Mouse (Mus musculus) cerebellum, adult 2 months (tissue): ENCODE data around the gene Pcyt2. TPM values are rescaled to one million over a fixed set of nuclear protein-coding genes. Genes with fewer than 3 reads are reported as not detected.

Experiments used
- DNase-seq, 2 experiments: peaks; one replicate each; pipeline ENCODE4 v3.0.0; 2021
- H3K27ac ChIP-seq: fragments of 200-500 bp; 2 replicates; pipeline ENCODE4 v1.5.1; 2012; ENCODE audit warnings: low read length, control low read depth, inconsistent platforms; ENCODE audit not compliant: insufficient read depth
- H3K27me3 ChIP-seq: fragments of 200-500 bp; 2 replicates; pipeline ENCODE4 v1.6.1; 2012; ENCODE audit warnings: inconsistent platforms, mild to moderate bottlenecking, low read length, moderate library complexity; ENCODE audit not compliant: control insufficient read depth, insufficient read depth
- H3K4me1 ChIP-seq: fragments of 200-500 bp; 2 replicates; pipeline ENCODE4 v1.6.1; 2011; ENCODE audit warnings: low read length; ENCODE audit not compliant: control insufficient read depth, insufficient read depth
- H3K4me3 ChIP-seq: fragments of 200-500 bp; replicated peaks from 2 replicates; pipeline ENCODE3; 2011; ENCODE audit warnings: mild to moderate bottlenecking, low read depth, low read length, control low read depth; ENCODE audit not compliant: insufficient read depth
- CTCF ChIP-seq: fragments of 200-500 bp; IDR thresholded peaks from 2 replicates; pipeline ENCODE4 v1.5.1; 2011; ENCODE audit warnings: low read depth, mild to moderate bottlenecking, control low read depth, low read length, moderate library complexity, borderline replicate concordance; ENCODE audit not compliant: insufficient read depth
- POLR2A ChIP-seq: fragments of 200-500 bp; IDR thresholded peaks from 2 replicates; pipeline ENCODE4 v1.6.1; 2011; ENCODE audit warnings: low read length, control low read depth, borderline replicate concordance; ENCODE audit not compliant: insufficient read depth
- WGBS: fragments of 180-500 bp; shearing (Covaris S2); methylation state at CpG from one replicate; pipeline ENCODE4 v1.1.7; 2018; 5-methylcytosine and 5-hydroxymethylcytosine counted together
- polyA plus RNA-seq: library from polyadenylated mRNA; depleted of rRNA; stranded (reverse); fragments of >200 nt; gene quantifications from 2 replicates; pipeline ENCODE4 v1.2.3, GENCODE M21; 2012

The Pcyt2 gene
- polyA plus RNA-seq, 1 experiment: 403 TPM

DNA sequence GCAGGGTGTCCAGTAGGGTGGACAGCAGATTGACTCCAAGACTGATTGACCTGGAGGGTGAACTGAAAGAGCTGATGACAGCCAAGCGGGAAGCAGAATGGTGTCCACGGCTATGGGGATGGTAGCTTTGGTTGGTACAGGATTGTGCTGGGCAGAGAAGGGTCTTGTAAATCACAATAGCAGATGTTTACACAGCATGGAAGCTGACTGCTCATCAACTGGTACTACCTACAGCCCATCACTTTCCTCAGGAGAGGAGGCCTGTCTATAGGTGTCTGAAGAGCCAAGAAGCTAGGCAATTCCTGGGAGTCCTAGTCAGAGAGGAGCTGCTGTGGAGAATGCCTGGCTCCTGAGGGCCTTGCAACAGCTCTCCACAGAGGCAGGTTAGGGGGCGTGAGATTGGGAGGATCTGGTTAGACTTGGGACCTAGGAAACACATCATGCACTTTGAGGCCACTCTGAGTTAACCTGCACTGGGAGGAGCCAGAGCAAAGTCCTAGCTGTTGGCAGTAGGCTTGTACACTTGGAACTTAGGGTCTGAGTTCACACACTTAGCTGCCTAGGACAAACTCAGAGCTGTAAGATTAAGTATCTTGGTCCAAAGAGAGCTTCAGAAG is 41.3 kb downstream of the Pcyt2 start:
- Histone ChIP-seq H3K4me1 (peaks cover 13% of the 10 kb centered on the region), H3K27me3 (no peaks in the 10 kb centered on the region), H3K27ac (no peak overlapping the region), H3K4me3 (no peak overlapping the region)
- WGBS: 71% methylated on average over 3 of the region's 3 CpGs
- DNase-seq: no peak
- no peak for TF ChIP-seq CTCF
- TF ChIP-seq POLR2A: no peak

DNA sequence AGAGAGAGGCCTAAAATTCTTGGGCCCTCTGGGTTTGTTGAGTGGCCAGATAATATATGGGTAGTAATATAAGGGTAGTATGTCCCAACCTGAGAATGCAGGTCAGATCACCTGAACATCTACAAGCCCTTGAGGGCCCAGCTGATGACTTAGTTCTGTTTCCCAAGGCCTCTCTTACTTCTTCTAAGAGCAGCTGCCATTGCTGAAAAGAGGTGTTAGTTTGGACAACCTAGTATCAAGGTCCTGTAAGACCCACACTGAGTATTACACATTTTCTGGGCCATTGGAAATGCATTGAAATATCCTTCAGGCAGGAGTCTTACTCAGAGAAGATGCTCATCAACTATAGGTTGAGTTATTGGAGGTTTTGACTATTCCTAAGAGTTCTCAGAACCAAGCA is 41.8 kb downstream of the Pcyt2 start:
- Histone ChIP-seq H3K27me3 (no peaks in the 10 kb centered on the region), H3K4me3 (no peak overlapping the region), H3K27ac (no peak overlapping the region), H3K4me1 (peaks cover 13% of the 10 kb centered on the region)
- DNase-seq: no peak
- TF ChIP-seq CTCF (no peak), POLR2A (no peak)

DNA sequence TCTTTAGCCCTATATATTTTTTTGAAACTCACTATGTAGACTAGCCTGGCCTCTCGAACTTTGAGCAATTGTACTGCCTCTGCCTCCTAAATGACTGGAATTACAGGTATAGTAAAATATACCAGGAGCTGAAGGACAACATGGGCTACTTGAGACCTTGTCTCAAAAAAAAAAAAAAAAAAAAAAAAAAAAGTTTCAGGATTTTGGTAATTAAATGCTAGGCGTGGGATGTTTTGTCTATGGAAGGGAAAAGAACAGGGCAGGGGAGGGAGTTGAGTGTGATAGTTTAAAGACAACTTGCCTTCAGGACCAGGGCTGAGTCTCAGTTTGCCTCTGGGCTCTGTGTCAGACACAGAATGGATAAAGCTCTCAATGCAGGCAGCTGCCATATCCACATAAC is 42.7 kb downstream of the Pcyt2 start:
- DNase-seq: no peak
- H3K4me1 ChIP-seq: peaks cover 10% of the 10 kb centered on the region
- H3K27ac ChIP-seq: no peak overlapping the region
- TF ChIP-seq CTCF: no peak
- TF ChIP-seq POLR2A: no peak
- no peaks in the 10 kb centered on the region for H3K27me3 ChIP-seq
- 80% methylated on average over 2 of the region's 2 CpGs for WGBS
- no peak overlapping the region for H3K4me3 ChIP-seq

DNA sequence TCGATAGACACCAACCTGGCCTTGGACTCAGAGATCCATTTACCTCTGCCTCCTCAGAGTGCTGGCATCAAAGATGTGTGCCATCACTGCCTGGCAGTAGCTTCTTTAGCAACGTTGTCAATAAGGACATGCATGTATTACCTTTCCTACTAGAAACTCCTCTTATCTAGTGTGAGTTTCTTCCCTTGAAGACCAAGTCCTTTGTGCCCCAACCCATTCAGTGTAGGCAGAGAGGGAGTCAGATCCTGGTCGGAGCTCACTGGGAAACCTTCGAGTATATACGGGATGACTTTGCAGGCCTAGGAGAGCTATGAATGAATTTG is 43.5 kb downstream of the Pcyt2 start:
- peaks cover 2% of the 10 kb centered on the region; the same call in 1 of the 2 replicates for H3K4me1 ChIP-seq
- WGBS: 31% methylated on average over 5 of the region's 5 CpGs
- no peaks in the 10 kb centered on the region for H3K27me3 ChIP-seq
- TF ChIP-seq CTCF (no peak), POLR2A (no peak)
- no peak overlapping the region for H3K27ac ChIP-seq
- no peak for DNase-seq
- no peak overlapping the region for H3K4me3 ChIP-seq

- WGBS: 0% methylated on average over 23 of the region's 23 CpGs
- DNase-seq: no peak
- peak overlapping the region; percentile 78 for H3K27ac ChIP-seq
- no peaks in the 10 kb centered on the region for H3K4me1 ChIP-seq
- peak overlapping the region; percentile 86 for H3K4me3 ChIP-seq
- no peak for TF ChIP-seq POLR2A
- no peak for TF ChIP-seq CTCF
- H3K27me3 ChIP-seq: no peaks in the 10 kb centered on the region
Measured at GRCm38 (mm10) chr11:120573585-120574277, 44.0 kb downstream of the Pcyt2 start.

DNA sequence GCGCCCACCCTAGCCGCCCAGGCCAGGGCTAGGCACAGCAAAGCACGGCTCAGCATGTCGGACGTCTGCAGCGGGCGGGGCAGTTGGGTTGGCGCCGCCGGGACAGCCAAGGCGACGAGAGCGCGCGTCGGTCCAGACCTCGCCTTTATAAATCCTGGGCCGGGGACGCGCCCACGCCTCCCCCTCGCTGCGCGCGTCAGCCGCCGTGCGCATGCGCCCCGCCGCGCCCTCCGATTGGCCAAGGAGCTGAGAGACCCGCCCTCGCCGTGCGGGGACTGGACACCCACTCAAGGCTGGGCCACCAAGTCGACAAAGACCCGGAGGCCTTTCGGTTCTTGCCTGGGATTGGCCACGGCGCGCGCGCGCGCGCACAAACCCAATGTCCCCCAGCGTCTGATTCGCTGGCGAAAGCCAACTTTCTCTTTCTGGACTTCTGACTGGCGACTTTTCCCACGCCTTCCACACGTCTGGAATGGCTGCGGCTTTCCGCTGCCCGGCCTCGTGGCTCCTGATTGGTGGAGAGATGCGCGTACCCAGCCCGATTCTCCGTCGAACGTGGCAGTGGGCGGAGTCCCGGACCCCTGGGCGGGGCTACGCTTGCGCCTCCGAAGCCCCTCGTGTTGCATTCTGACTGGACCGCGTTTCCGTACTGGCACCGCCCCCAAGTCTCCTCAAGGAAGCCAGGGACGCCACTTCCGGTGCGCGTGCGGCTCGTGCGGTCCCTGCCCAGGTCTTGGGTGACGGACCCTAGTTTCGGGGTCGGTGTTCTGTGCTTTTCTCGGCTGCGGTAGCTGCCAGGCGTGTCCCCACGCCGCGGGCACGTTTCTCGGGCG is 44.8 kb downstream of the Pcyt2 start, which contains the start of gene P4hb:
P4hb (minus strand) TSS at position 502 of the 833 bp plus-strand sequence.
- Histone ChIP-seq H3K4me1 (no peaks in the 10 kb centered on the region), H3K27me3 (no peaks in the 10 kb centered on the region), H3K4me3 (peak within 1 kb of the TSS; percentile 92), H3K27ac (peak within 1 kb of the TSS; percentile 78)
- peak; percentile 100 for DNase-seq
- WGBS: under 1% methylated on average over 94 of the region's 94 CpGs
- peak; percentile 97 for TF ChIP-seq POLR2A
- TF ChIP-seq CTCF: no peak

DNA sequence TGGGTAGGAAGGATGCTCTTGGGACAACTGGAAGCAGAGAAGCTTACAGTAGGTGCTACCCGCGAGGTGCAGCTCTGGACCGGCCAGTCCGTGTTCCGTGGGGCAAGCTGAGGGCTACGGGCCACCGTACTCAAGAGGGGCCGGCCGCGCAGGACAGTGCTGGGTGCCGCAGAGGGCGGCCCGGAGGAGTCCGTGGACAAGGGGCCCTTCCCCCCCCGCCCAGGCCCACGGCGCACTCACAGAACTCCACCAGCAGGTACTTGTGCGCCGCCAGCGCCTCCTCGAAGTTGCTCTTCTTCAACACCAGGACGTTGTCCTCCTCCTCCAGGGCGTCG is 45.4 kb downstream of the Pcyt2 start:
- TF ChIP-seq POLR2A (no peak), CTCF (no peak)
- no peaks in the 10 kb centered on the region for H3K4me1 ChIP-seq
- H3K27ac ChIP-seq: peak overlapping the region; percentile 63
- no peaks in the 10 kb centered on the region for H3K27me3 ChIP-seq
- under 1% methylated on average over 22 of the region's 24 CpGs for WGBS
- peak overlapping the region; percentile 92 for H3K4me3 ChIP-seq
- DNase-seq: no peak
